Mouse (Mus musculus) MEL (cell line): ENCODE measurements at regions not wholly inside any gene's neighbourhood (a gene's known extent, or its start where the extent isn't known, plus 50 kb on each side); places are given as distances from the start of the nearest gene placed in this dataset.

Experiments used
- DNase-seq: peaks from one replicate; pipeline ENCODE4 v3.0.0; 2011; ENCODE audit warnings: low read depth, low spot score
- H3K27ac ChIP-seq: 2 replicates; pipeline ENCODE4 v1.5.1; 2012; ENCODE audit warnings: low read depth, mild to moderate bottlenecking, control low read depth, low read length, moderate library complexity; ENCODE audit not compliant: control insufficient read depth
- H3K27me3 ChIP-seq, 2 experiments: fragments of 150-350 bp in 1 of 2; sonication (generic) in 1 of 2; 2 replicates each; pipeline ENCODE4 v1.6.1; 2012; ENCODE audit warnings: low read length in 2 of 2, mild to moderate bottlenecking in 2 of 2, improper control_type of control experiment in 1 of 2, moderate library complexity in 1 of 2; ENCODE audit not compliant: insufficient read depth in 2 of 2, control insufficient read depth in 1 of 2
- H3K36me3 ChIP-seq, 2 experiments: 2 replicates each; pipeline ENCODE4 v1.6.1; 2012 to 2014; ENCODE audit warnings: low read length in 2 of 2, improper control_type of control experiment in 1 of 2, inconsistent platforms in 1 of 2, mild to moderate bottlenecking in 1 of 2; ENCODE audit not compliant: insufficient read depth in 2 of 2, control insufficient read depth in 1 of 2
- H3K4me1 ChIP-seq, 2 experiments: fragments of 150-350 bp in 1 of 2; sonication (generic) in 1 of 2; 2 replicates each; pipeline ENCODE4 v1.6.1; 2012; ENCODE audit warnings: low read length in 2 of 2, improper control_type of control experiment in 1 of 2, mild to moderate bottlenecking in 1 of 2; ENCODE audit not compliant: insufficient read depth in 2 of 2, control insufficient read depth in 1 of 2
- H3K4me3 ChIP-seq, 2 experiments: fragments of 150-350 bp in 1 of 2; sonication (generic) in 1 of 2; 2 replicates each; pipeline ENCODE4 v1.5.1; 2012; ENCODE audit warnings: low read depth in 2 of 2, low read length in 2 of 2, mild to moderate bottlenecking in 2 of 2, moderate library complexity in 2 of 2, control low read depth in 1 of 2, improper control_type of control experiment in 1 of 2; ENCODE audit not compliant: control insufficient read depth in 1 of 2, insufficient read depth in 1 of 2
- H3K79me2 ChIP-seq: 2 replicates; pipeline ENCODE4 v1.6.1; 2012; ENCODE audit warnings: mild to moderate bottlenecking, low read length, moderate library complexity; ENCODE audit not compliant: control insufficient read depth, poor library complexity, insufficient read depth
- H3K9ac ChIP-seq: 2 replicates; pipeline ENCODE4 v1.6.1; 2012; ENCODE audit warnings: low read depth, mild to moderate bottlenecking, control low read depth, low read length, moderate library complexity; ENCODE audit not compliant: control insufficient read depth, poor library complexity, severe bottlenecking
- H3K9me3 ChIP-seq: fragments of 150-350 bp; sonication (generic); replicated peaks from 2 replicates; pipeline ENCODE4 v1.6.1; 2012; ENCODE audit warnings: mild to moderate bottlenecking, low read length, improper control_type of control experiment, moderate library complexity; ENCODE audit not compliant: insufficient read depth
- CTCF ChIP-seq, 3 experiments: IDR thresholded peaks in 2 of 3; conservative IDR thresholded peaks in 1 of 3; 2 replicates each; pipeline ENCODE4 v1.5.1; 2011 to 2012; ENCODE audit warnings: low read length in 3 of 3, low read depth in 2 of 3, mild to moderate bottlenecking in 2 of 3, improper control_type of control experiment in 1 of 3, inconsistent platforms in 1 of 3, mixed read lengths in 1 of 3, moderate library complexity in 1 of 3; ENCODE audit not compliant: control insufficient read depth in 1 of 3, insufficient read depth in 1 of 3, poor library complexity in 1 of 3, severe bottlenecking in 1 of 3
- HCFC1 ChIP-seq: IDR thresholded peaks from 2 replicates; pipeline ENCODE4 v1.6.1; 2012; ENCODE audit warnings: low read depth, mild to moderate bottlenecking, inconsistent platforms, low read length, improper control_type of control experiment, moderate library complexity
- JUND ChIP-seq: IDR thresholded peaks from 2 replicates; pipeline ENCODE4 v1.6.1; 2011; ENCODE audit warnings: low read depth, mild to moderate bottlenecking, improper control_type of control experiment, low read length
- KAT2A ChIP-seq: conservative IDR thresholded peaks from 2 replicates; pipeline ENCODE4 v1.6.1; 2012; ENCODE audit warnings: low read depth, low read length, improper control_type of control experiment, inconsistent platforms
- MAZ ChIP-seq: IDR thresholded peaks from 2 replicates; pipeline ENCODE4 v1.6.1; 2012; ENCODE audit warnings: low read depth, mild to moderate bottlenecking, inconsistent platforms, low read length, improper control_type of control experiment
- POLR2AphosphoS5 ChIP-seq: IDR thresholded peaks from 2 replicates; pipeline ENCODE4 v1.6.1; 2012; ENCODE audit warnings: low read depth, borderline replicate concordance, mild to moderate bottlenecking, inconsistent platforms, low read length, moderate library complexity, mixed read lengths
- RAD21 ChIP-seq: IDR thresholded peaks from 2 replicates; pipeline ENCODE4 v1.6.1; 2011; ENCODE audit warnings: mild to moderate bottlenecking, low read depth, low read length, improper control_type of control experiment
- RCOR1 ChIP-seq: IDR thresholded peaks from 2 replicates; pipeline ENCODE4 v1.6.1; 2012; ENCODE audit warnings: low read depth, mild to moderate bottlenecking, inconsistent platforms, low read length, improper control_type of control experiment
- SIN3A ChIP-seq: IDR thresholded peaks from 2 replicates; pipeline ENCODE4 v1.6.1; 2012; ENCODE audit warnings: low read length, improper control_type of control experiment, inconsistent platforms
- TCF12 ChIP-seq: IDR thresholded peaks from 2 replicates; pipeline ENCODE4 v1.6.1; 2014; ENCODE audit warnings: low read depth, mild to moderate bottlenecking, inconsistent platforms, low read length, improper control_type of control experiment, moderate library complexity
- UBTF ChIP-seq: IDR thresholded peaks from 2 replicates; pipeline ENCODE4 v1.6.1; 2012; ENCODE audit warnings: low read depth, mild to moderate bottlenecking, inconsistent platforms, low read length, improper control_type of control experiment, moderate library complexity, borderline replicate concordance; ENCODE audit not compliant: insufficient read depth
- ZC3H11A ChIP-seq: IDR thresholded peaks from 2 replicates; pipeline ENCODE4 v1.6.1; 2012; ENCODE audit warnings: low read depth, mild to moderate bottlenecking, inconsistent platforms, low read length, improper control_type of control experiment
- ZKSCAN1 ChIP-seq: IDR thresholded peaks from 2 replicates; pipeline ENCODE4 v1.6.1; 2012; ENCODE audit warnings: low read depth, mild to moderate bottlenecking, inconsistent platforms, low read length, improper control_type of control experiment, moderate library complexity

DNA sequence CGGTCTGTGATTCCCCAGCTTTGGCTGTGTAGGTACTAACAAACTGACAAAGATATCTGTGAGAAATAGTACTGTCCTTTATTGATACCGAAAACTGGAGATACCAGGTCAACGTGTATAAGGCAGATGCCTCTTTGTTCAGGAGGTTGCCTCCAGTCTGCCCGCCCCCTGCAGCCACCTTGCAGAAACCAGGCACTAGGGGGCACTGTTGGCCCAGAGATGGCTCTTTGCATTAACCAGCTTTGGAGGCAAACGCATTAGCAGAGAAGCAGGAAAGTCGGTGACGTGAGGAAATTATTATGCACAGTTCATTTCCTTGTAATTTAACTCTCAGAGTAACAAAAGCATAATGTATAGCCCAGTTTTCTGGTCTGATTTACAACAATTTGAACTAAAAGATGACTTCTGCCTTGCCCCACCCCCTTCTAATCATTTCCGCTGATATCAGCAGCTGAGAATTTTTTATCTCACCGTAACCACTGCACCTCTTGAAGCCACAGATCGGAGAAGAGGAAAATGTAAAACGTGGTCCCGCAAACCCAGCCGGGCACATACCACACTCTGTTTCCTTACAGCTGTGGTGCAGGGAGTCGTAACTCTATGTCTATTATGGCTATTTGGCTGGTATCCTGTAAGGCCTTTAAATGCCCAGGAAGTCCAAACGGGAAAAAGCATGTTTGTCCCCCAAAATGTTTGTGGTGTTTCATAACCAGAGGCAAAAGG lies 203.5 kb downstream of the Icos start:
- Histone ChIP-seq H3K27ac (no peak overlapping the region), H3K79me2 (no peaks in the 10 kb centered on the region), H3K9me3 (no peaks in the 10 kb centered on the region), H3K27me3 (no peaks in the 10 kb centered on the region), H3K9ac (no peak overlapping the region), H3K4me1 (no peaks in the 10 kb centered on the region), H3K36me3 (no peaks in the 10 kb centered on the region), H3K4me3 (no peak overlapping the region)
- DNase-seq = peak; percentile 9
- TF ChIP-seq TCF12 (no peak), RAD21 (peak; percentile 38), CTCF (IDR thresholded peaks at IDR 0.05 in 2 of 3, conservative IDR thresholded peaks at IDR 0.05 in 1 of 3; ENCODE audit: control insufficient read depth in 1 of 3, insufficient read depth in 1 of 3, low read depth in 2 of 3, low read length in 3 of 3, poor library complexity in 1 of 3, severe bottlenecking in 1 of 3) (peak; percentile 10 to 56 (median 31); a peak in 4 of 6 replicates)

DNA sequence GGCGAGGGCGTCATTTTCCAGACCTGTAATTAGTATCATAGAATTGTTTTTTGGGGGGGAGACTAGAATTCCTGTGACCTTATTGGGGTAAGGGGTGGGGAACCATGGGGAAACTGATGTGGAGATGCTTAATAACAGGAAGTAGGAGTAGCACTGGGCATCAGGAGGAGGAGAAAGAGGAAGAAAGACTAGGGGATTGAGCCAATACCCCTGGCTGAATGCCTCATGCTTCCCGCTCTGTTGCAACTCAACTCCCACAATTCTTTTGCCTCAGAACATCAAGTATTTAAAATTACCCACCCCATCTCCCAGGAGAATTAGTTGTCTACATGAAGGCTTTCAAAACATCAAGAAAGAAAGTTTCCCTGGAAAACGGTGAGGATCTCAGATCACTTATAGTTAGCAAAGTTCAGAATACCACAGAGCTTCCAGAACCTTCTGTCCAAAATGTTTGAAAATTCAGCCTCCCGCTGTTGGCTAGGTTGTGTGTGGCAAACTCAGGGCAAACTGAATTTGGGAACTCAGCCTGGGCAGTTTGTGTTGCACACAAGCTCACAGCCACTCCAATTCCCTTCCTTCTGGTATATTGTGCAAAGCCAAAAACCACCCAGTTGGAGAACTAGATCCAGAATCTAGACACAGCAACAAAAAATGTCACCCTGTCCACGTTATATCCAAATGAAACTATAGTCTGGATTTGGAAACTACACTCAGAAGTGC lies 209.8 kb downstream of the Icos start:
- Histone ChIP-seq H3K27ac (no peak overlapping the region), H3K9me3 (no peaks in the 10 kb centered on the region), H3K79me2 (no peaks in the 10 kb centered on the region)
- no peak for TF ChIP-seq UBTF
- no peak for TF ChIP-seq RCOR1
- no peak for TF ChIP-seq ZC3H11A
- no peak for TF ChIP-seq KAT2A
- no peak for TF ChIP-seq SIN3A
- no peak for TF ChIP-seq ZKSCAN1
- TF ChIP-seq JUND = no peak
- TF ChIP-seq TCF12 = no peak
- no peak for TF ChIP-seq HCFC1
- TF ChIP-seq MAZ = no peak
- no peak for TF ChIP-seq POLR2AphosphoS5
- TF ChIP-seq, all 39 proteins: peak for 0
- no peaks in the 10 kb centered on the region for H3K4me1 ChIP-seq
- no peak for DNase-seq
- no peak overlapping the region for H3K9ac ChIP-seq
- H3K36me3 ChIP-seq = no peaks in the 10 kb centered on the region
- no peak overlapping the region for H3K4me3 ChIP-seq
- H3K27me3 ChIP-seq = no peaks in the 10 kb centered on the region
